Mouse (Mus musculus) monocyte, adult 59 days (primary cell): ENCODE data around the gene Stn1. TPM values are rescaled to one million over a fixed set of nuclear protein-coding genes. Genes with fewer than 3 reads are reported as not detected.

Experiments
- total RNA-seq, 2 experiments: library from RNA; stranded (reverse); gene quantifications; one replicate each; pipeline ENCODE4 v1.2.4; 2023

The Stn1 gene
- total RNA-seq, result 10 to 100 TPM; 40.0 to 42.4 TPM

GRCm38 (mm10) chr19:47537300-47537792 lies at the start of gene Stn1:
Gene Stn1, minus strand, starts transcription at chr19:47537507.

GRCm38 (mm10) chr19:47579225-47579787 lies 42.0 kb upstream of the Stn1 start, which contains the start of gene Slk:
Gene Slk, plus strand, starts transcription at chr19:47579678.

GRCm38 (mm10) chr19:47464304-47465241 lies 72.7 kb downstream of the Stn1 start, which contains the start of gene Sh3pxd2a:
Gene Sh3pxd2a, minus strand, starts transcription at chr19:47464401.

Other genes with a start within 250 kb of the Stn1 start
- gene Sh3pxd2a, start 73.1 kb downstream of the Stn1 start, total RNA-seq, result 10 to 100 TPM; 15.8 to 19.3 TPM
- 100 to 1,000 TPM; 144 to 149 TPM for gene Slk, start 42.2 kb upstream of the Stn1 start, total RNA-seq
- under 1 TPM in 1 of 2 experiments, not detected in 1; 0.27 TPM for gene Col17a1, start 154.6 kb upstream of the Stn1 start, total RNA-seq
- gene Sfr1, start 194.2 kb upstream of the Stn1 start, total RNA-seq, result 100 to 1,000 TPM; 104 TPM